In genomic region chr11:67656366-67656765, GRCm38 (mm10) we compare ENCODE assay signal across 28 mouse cellular contexts. TPM values are rescaled to one million over a fixed set of nuclear protein-coding genes. Genes with fewer than 3 reads are reported as not detected.
"Had no signal": no experiment of that assay in that cellular context is flagged by ENCODE, and none has a peak within 500 bp of the region (broad histone marks: within the 10 kb centered on the region; RNA-seq: fewer than 3 reads in every experiment).

No protein-coding gene starts in this region.

- H3K4me3 ChIP-seq: kidney, embryonic 15.5 days; limb, embryonic 12.5 days; limb, embryonic 15.5 days; liver, embryonic 12.5 days; liver, embryonic 15.5 days; midbrain, embryonic 12.5 days; myocyte; neural tube, embryonic 13.5 days; stomach, embryonic 15.5 days had no signal

- H3K9me3 ChIP-seq: kidney, embryonic 15.5 days; limb, embryonic 12.5 days; limb, embryonic 15.5 days; liver, embryonic 12.5 days; liver, embryonic 15.5 days; midbrain, embryonic 12.5 days; neural tube, embryonic 13.5 days; stomach, embryonic 15.5 days had no signal

- H3K4me1 ChIP-seq: liver, embryonic 12.5 days; liver, embryonic 15.5 days had no signal

- H3K27me3 ChIP-seq: kidney, embryonic 15.5 days; limb, embryonic 12.5 days; limb, embryonic 15.5 days; liver, embryonic 12.5 days; liver, embryonic 15.5 days; neural tube, embryonic 13.5 days; stomach, embryonic 15.5 days had no signal

- H3K36me3 ChIP-seq: kidney, embryonic 15.5 days; limb, embryonic 12.5 days; limb, embryonic 15.5 days; liver, embryonic 12.5 days; liver, embryonic 15.5 days; midbrain, embryonic 12.5 days; neural tube, embryonic 13.5 days; stomach, embryonic 15.5 days had no signal

- DNase-seq: kidney, adult 11 months; kidney, adult 8-10 months; kidney, postnatal 10 days; kidney, postnatal 36 days; layer of hippocampus, adult 9-11 months; left cerebral cortex, postnatal 4 days; lung, adult 2 months; lung, postnatal 14 days; lung, postnatal 4 days; retina, postnatal 1 day; right cerebral cortex, postnatal 25 days; spleen, adult 18-20 months; thymus, postnatal 25 days had no signal

- H3K27ac ChIP-seq: kidney, embryonic 15.5 days; limb, embryonic 12.5 days; limb, embryonic 15.5 days; liver, embryonic 12.5 days; liver, embryonic 15.5 days; midbrain, embryonic 12.5 days; neural tube, embryonic 13.5 days; stomach, embryonic 15.5 days had no signal

- H3K9ac ChIP-seq: kidney, embryonic 15.5 days; limb, embryonic 12.5 days; limb, embryonic 15.5 days; liver, embryonic 12.5 days; liver, embryonic 15.5 days; midbrain, embryonic 12.5 days; neural tube, embryonic 13.5 days; stomach, embryonic 15.5 days had no signal

- ATAC-seq: liver, embryonic 12.5 days; midbrain, embryonic 16.5 days had no signal

- H3K4me2 ChIP-seq: kidney, embryonic 15.5 days; limb, embryonic 12.5 days; limb, embryonic 15.5 days; liver, embryonic 12.5 days; liver, embryonic 15.5 days; midbrain, embryonic 12.5 days; neural tube, embryonic 13.5 days; stomach, embryonic 15.5 days had no signal

RNA-seq across cellular contexts. Expression of gene Rcvrn, which starts 38.8 kb away (rescaled TPM):
- total RNA-seq: megakaryocyte progenitor cell, adult 5-6 weeks; megakaryocyte-erythroid progenitor cell, adult 5-6 weeks; monocyte, adult 5-6 weeks; neutrophil, adult 5-6 weeks had no signal
- polyA plus RNA-seq: kidney, embryonic 15.5 days; limb, embryonic 12.5 days; limb, embryonic 15.5 days; liver, embryonic 12.5 days; liver, embryonic 15.5 days; lung, embryonic 16.5 days; midbrain, embryonic 12.5 days; midbrain, embryonic 16.5 days; myocyte; neural tube, embryonic 13.5 days; stomach, embryonic 15.5 days had no signal
